In the genomic region with DNA sequence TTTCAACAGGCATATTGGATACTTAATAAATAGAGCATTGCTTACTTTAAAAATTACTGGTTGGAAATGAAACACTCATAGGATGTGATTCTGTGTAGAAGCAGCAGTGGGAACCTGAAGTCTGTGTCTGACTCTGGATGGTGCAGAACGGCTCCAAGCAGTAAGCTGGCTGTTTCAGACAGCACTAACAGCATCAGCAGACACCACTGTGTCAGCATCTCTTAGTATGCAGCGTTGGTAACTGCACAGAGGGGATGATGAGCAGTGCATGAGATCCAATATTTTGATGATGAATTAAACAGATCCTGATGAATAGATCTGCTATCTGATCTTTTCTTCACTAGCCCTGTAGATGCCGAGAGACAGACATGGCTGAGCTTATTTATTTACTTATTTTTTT, we compare ENCODE assay signal across 16 mouse cellular contexts.
DNase-seq lines count a peak whose midpoint lies in the region; ATAC-seq lines count a peak whose summit lies in the region.
"Had no signal": no experiment of that assay in that cellular context is flagged by ENCODE, and none has a peak within 500 bp of the region (broad histone marks: within the 10 kb centered on the region; RNA-seq: fewer than 3 reads in every experiment).

No protein-coding gene starts in this region.

- H3K9me3 ChIP-seq in forebrain, embryonic 14.5 days (replicated peaks; ENCODE audit: control insufficient read depth, low read length), result no peaks in the 10 kb centered on the region
- no peaks in the 10 kb centered on the region for H3K9me3 ChIP-seq in forebrain, embryonic 12.5 days
- no peaks in the 10 kb centered on the region for H3K9me3 ChIP-seq in hindbrain, embryonic 15.5 days
- H3K9me3 ChIP-seq in hindbrain, embryonic 10.5 days, result no peaks in the 10 kb centered on the region
- H3K9me3 ChIP-seq in neural tube, embryonic 15.5 days (replicated peaks), result no peaks in the 10 kb centered on the region
- H3K9me3 ChIP-seq in midbrain, embryonic 15.5 days, result no peaks in the 10 kb centered on the region

- H3K4me2 ChIP-seq in forebrain, embryonic 14.5 days (ENCODE audit: low read length), result no peak overlapping the region
- H3K4me2 ChIP-seq in forebrain, embryonic 12.5 days, result no peak overlapping the region
- H3K4me2 ChIP-seq in hindbrain, embryonic 15.5 days, result no peak overlapping the region
- H3K4me2 ChIP-seq in neural tube, embryonic 15.5 days, result no peak overlapping the region
- H3K4me2 ChIP-seq in midbrain, embryonic 15.5 days, result no peak overlapping the region

- H3K4me3 ChIP-seq in forebrain, embryonic 14.5 days (ENCODE audit: low read depth, low read length), result no peak overlapping the region
- H3K4me3 ChIP-seq in forebrain, embryonic 12.5 days (replicated peaks), result no peak overlapping the region
- no peak overlapping the region for H3K4me3 ChIP-seq in hindbrain, embryonic 15.5 days
- no peak overlapping the region for H3K4me3 ChIP-seq in hindbrain, embryonic 10.5 days
- no peak overlapping the region for H3K4me3 ChIP-seq in neural tube, embryonic 15.5 days (replicated peaks)
- no peak overlapping the region for H3K4me3 ChIP-seq in midbrain, embryonic 15.5 days

- H3K27me3 ChIP-seq in forebrain, embryonic 14.5 days (replicated peaks; ENCODE audit: control insufficient read depth, insufficient read depth, low read length), result no peaks in the 10 kb centered on the region
- no peaks in the 10 kb centered on the region for H3K27me3 ChIP-seq in forebrain, embryonic 12.5 days
- no peaks in the 10 kb centered on the region for H3K27me3 ChIP-seq in hindbrain, embryonic 15.5 days
- H3K27me3 ChIP-seq in hindbrain, embryonic 10.5 days (ENCODE audit: insufficient read depth, poor library complexity, severe bottlenecking), result no peaks in the 10 kb centered on the region
- H3K27me3 ChIP-seq in neural tube, embryonic 15.5 days (replicated peaks), result no peaks in the 10 kb centered on the region
- H3K27me3 ChIP-seq in midbrain, embryonic 15.5 days (replicated peaks), result no peaks in the 10 kb centered on the region

- peaks cover 3% of the 10 kb centered on the region; the same call in 1 of the 2 replicates for H3K4me1 ChIP-seq in forebrain, embryonic 14.5 days (ENCODE audit: control insufficient read depth, insufficient read depth, low read length)
- H3K4me1 ChIP-seq in forebrain, embryonic 12.5 days, result no peaks in the 10 kb centered on the region
- no peaks in the 10 kb centered on the region for H3K4me1 ChIP-seq in hindbrain, embryonic 15.5 days (replicated peaks)
- H3K4me1 ChIP-seq in hindbrain, embryonic 10.5 days (replicated peaks), result no peaks in the 10 kb centered on the region
- no peaks in the 10 kb centered on the region for H3K4me1 ChIP-seq in neural tube, embryonic 15.5 days
- no peaks in the 10 kb centered on the region for H3K4me1 ChIP-seq in midbrain, embryonic 15.5 days

- DNase-seq in forebrain, embryonic 14.5 days (ENCODE audit: low spot score), result peak; percentile 13
- no peak for DNase-seq in hindbrain, embryonic 10.5 days (ENCODE audit: low spot score)
- DNase-seq in neural tube, embryonic 10.5 days (ENCODE audit: extremely low spot score, low spot score), result no peak
- no peak for DNase-seq in kidney, adult 9 months
- DNase-seq: adrenal gland, postnatal 36 days; cerebellum, postnatal 14 days; heart, adult 18-20 months; heart, postnatal 10 days; lung, adult 2 months; thymus, adult 18-20 months had no signal

- no peaks in the 10 kb centered on the region for H3K36me3 ChIP-seq in forebrain, embryonic 14.5 days (ENCODE audit: control insufficient read depth, insufficient read depth, low read length)
- no peaks in the 10 kb centered on the region for H3K36me3 ChIP-seq in forebrain, embryonic 12.5 days (replicated peaks)
- no peaks in the 10 kb centered on the region for H3K36me3 ChIP-seq in hindbrain, embryonic 15.5 days
- H3K36me3 ChIP-seq in hindbrain, embryonic 10.5 days, result no peaks in the 10 kb centered on the region
- no peaks in the 10 kb centered on the region for H3K36me3 ChIP-seq in neural tube, embryonic 15.5 days
- H3K36me3 ChIP-seq in midbrain, embryonic 15.5 days (replicated peaks), result no peaks in the 10 kb centered on the region

- ATAC-seq in forebrain, embryonic 14.5 days, result no peak
- ATAC-seq in forebrain, embryonic 12.5 days (ENCODE audit: low FRiP score), result no peak
- peak; percentile 79; the same call in 1 of the 2 replicates for ATAC-seq in hindbrain, embryonic 15.5 days (ENCODE audit: low FRiP score, low read depth)
- ATAC-seq in neural tube, embryonic 15.5 days (ENCODE audit: low FRiP score), result peak; percentile 55; the same call in 1 of the 2 replicates
- peak; percentile 88 for ATAC-seq in midbrain, embryonic 15.5 days (replicated peaks)
- ATAC-seq: intestine, embryonic 16.5 days had no signal

- no peak overlapping the region for H3K27ac ChIP-seq in forebrain, embryonic 14.5 days (ENCODE audit: low read depth, low read length)
- no peak overlapping the region for H3K27ac ChIP-seq in forebrain, embryonic 12.5 days
- H3K27ac ChIP-seq in hindbrain, embryonic 15.5 days (replicated peaks), result no peak overlapping the region
- H3K27ac ChIP-seq in hindbrain, embryonic 10.5 days, result no peak overlapping the region
- no peak overlapping the region for H3K27ac ChIP-seq in neural tube, embryonic 15.5 days (replicated peaks)
- 0 out of 2 replicates have a peak overlapping the region, but pooled peaks have one; percentile 5 for H3K27ac ChIP-seq in midbrain, embryonic 15.5 days
- H3K27ac ChIP-seq: kidney, postnatal 0 days had no signal

- 69% methylated on average over 3 of the region's 3 CpGs for WGBS in forebrain, embryonic 14.5 days
- 70% methylated on average over 3 of the region's 3 CpGs for WGBS in forebrain, embryonic 12.5 days
- WGBS in hindbrain, embryonic 15.5 days, result 58% methylated on average over 3 of the region's 3 CpGs
- WGBS in hindbrain, embryonic 10.5 days, result 71% methylated on average over 3 of the region's 3 CpGs
- 61% methylated on average over 3 of the region's 3 CpGs for WGBS in neural tube, embryonic 15.5 days
- 54% methylated on average over 3 of the region's 3 CpGs for WGBS in midbrain, embryonic 15.5 days

- H3K9ac ChIP-seq in forebrain, embryonic 14.5 days (ENCODE audit: low read length), result no peak overlapping the region
- no peak overlapping the region for H3K9ac ChIP-seq in forebrain, embryonic 12.5 days
- H3K9ac ChIP-seq in hindbrain, embryonic 15.5 days, result no peak overlapping the region
- H3K9ac ChIP-seq in neural tube, embryonic 15.5 days (replicated peaks), result no peak overlapping the region
- no peak overlapping the region for H3K9ac ChIP-seq in midbrain, embryonic 15.5 days

Comparison
In these comparisons a context has a peak if more than half of its experiments do, and no peak if none do; other contexts are left out.
1. ATAC-seq: peak in hindbrain, embryonic 15.5 days (single experiment), neural tube, embryonic 15.5 days (single experiment) and midbrain, embryonic 15.5 days (single experiment); none in forebrain, embryonic 14.5 days (single experiment) and forebrain, embryonic 12.5 days (single experiment).